Mouse (Mus musculus) hindbrain, postnatal 0 days (tissue): ENCODE results near the gene Spata2l. TPM values are rescaled to one million over a fixed set of nuclear protein-coding genes. Genes with fewer than 3 reads are reported as not detected.

Experiments used
- ATAC-seq: fragments of 200-750 bp; cut with Nextera tagmentation; 2 replicates; pipeline ENCODE4 v1.8.0; 2017; ENCODE audit warnings: mild to moderate bottlenecking, moderate TSS enrichment, moderate library complexity
- DNase-seq: peaks from one replicate; pipeline ENCODE4 v3.0.0-alpha.2; 2015; ENCODE audit warnings: low spot score
- H3K27ac ChIP-seq: fragments of 300-500 bp; sonication (generic); 2 replicates; pipeline ENCODE4 v1.5.1; 2014; ENCODE audit warnings: mild to moderate bottlenecking
- H3K27me3 ChIP-seq: fragments of 300-500 bp; sonication (generic); 2 replicates; pipeline ENCODE4 v1.6.1; 2014; ENCODE audit warnings: low read length, mixed read lengths; ENCODE audit not compliant: insufficient read depth
- H3K36me3 ChIP-seq: fragments of 300-500 bp; sonication (generic); 2 replicates; pipeline ENCODE4 v1.6.1; 2014; ENCODE audit warnings: low read length, mixed read lengths; ENCODE audit not compliant: insufficient read depth
- H3K4me1 ChIP-seq: fragments of 300-500 bp; sonication (generic); 2 replicates; pipeline ENCODE4 v1.6.1; 2014; ENCODE audit warnings: antibody characterized with exemption, low read length, mixed read lengths; ENCODE audit not compliant: insufficient read depth
- H3K4me2 ChIP-seq: fragments of 300-500 bp; sonication (generic); 2 replicates; pipeline ENCODE4 v1.6.1; 2014; ENCODE audit warnings: low read depth, mild to moderate bottlenecking, low read length, moderate library complexity, mixed read lengths
- H3K4me3 ChIP-seq: fragments of 300-500 bp; sonication (generic); 2 replicates; pipeline ENCODE4 v1.5.1; 2014; ENCODE audit warnings: low read length
- H3K9ac ChIP-seq: fragments of 300-500 bp; sonication (generic); replicated peaks from 2 replicates; pipeline ENCODE4 v1.6.1; 2014; ENCODE audit warnings: mild to moderate bottlenecking, low read length, moderate library complexity, mixed read lengths
- H3K9me3 ChIP-seq: fragments of 300-500 bp; sonication (generic); 2 replicates; pipeline ENCODE4 v1.6.1; 2016; ENCODE audit warnings: low read length, mixed read lengths
- CTCF ChIP-seq: IDR thresholded peaks from 2 replicates; pipeline ENCODE4 v1.5.1; 2016; ENCODE audit warnings: antibody characterized with exemption, control low read depth, low read depth
- WGBS: fragments of 180-500 bp; shearing (Covaris S2); extraction: QIAGEN DNeasy Blood & Tissue Kit; methylation state at CpG from one replicate; pipeline ENCODE4 v1.1.7; 2014; 5-methylcytosine and 5-hydroxymethylcytosine counted together
- polyA plus RNA-seq: library from polyadenylated mRNA; unstranded; fragments of >200 nt; fragmentation: Nextera tagmentation; extraction: Ambion mirVana; gene quantifications from 2 replicates; pipeline ENCODE4 v1.2.1, GENCODE M21; 2015
- total RNA-seq: library from RNA; depleted of rRNA; stranded (reverse); fragments of >200 nt; gene quantifications from 2 replicates; pipeline ENCODE4 v1.2.3, GENCODE M21; 2014

Gene Spata2l
- total and polyA plus RNA-seq, 2 experiments from 2014 or later, result 15.8 to 19.4 TPM

GRCm38 (mm10) chr8:123257114-123257513 is 21.1 kb upstream of the Spata2l start:
- peaks cover 40% of the 10 kb centered on the region for H3K36me3 ChIP-seq

GRCm38 (mm10) chr8:123255170-123255569 is 19.1 kb upstream of the Spata2l start:
- H3K27ac ChIP-seq, result no peak overlapping the region
- 70% methylated on average over 6 of the region's 6 CpGs for WGBS

More at GRCm38 (mm10) chr8:123257114-123257513, 21.1 kb upstream of the Spata2l start:
- Histone ChIP-seq H3K27me3 (no peaks in the 10 kb centered on the region), H3K27ac (peak overlapping the region; percentile 62; the same call in 1 of the 2 replicates), H3K4me1 (peaks cover 17% of the 10 kb centered on the region), H3K9me3 (no peaks in the 10 kb centered on the region), H3K9ac (no peak overlapping the region), H3K4me3 (no peak overlapping the region), H3K4me2 (no peak overlapping the region)
- WGBS, result 52% methylated on average over 3 of the region's 3 CpGs
- peak; percentile 27; the same call in 1 of the 2 replicates for ATAC-seq
- no peak for TF ChIP-seq CTCF
- DNase-seq, result peak; percentile 9

GRCm38 (mm10) chr8:123254099-123254885 is 18.3 kb upstream of the Spata2l start, which contains the start of the genes Zfp276 and Vps9d1:
Gene Zfp276, plus strand, starts transcription at chr8:123254195.
Gene Vps9d1, minus strand, starts transcription at chr8:123254348.
- Histone ChIP-seq H3K9me3 (no peaks in the 10 kb centered on the region), H3K4me3 (peak within 1 kb of the TSS; percentile 98), H3K27me3 (no peaks in the 10 kb centered on the region), H3K4me2 (peak within 1 kb of the TSS; percentile 96), H3K27ac (peak within 1 kb of the TSS; percentile 94), H3K9ac (peak within 1 kb of the TSS; percentile 92), H3K4me1 (peaks cover 17% of the 10 kb centered on the region), H3K36me3 (peaks cover 47% of the 10 kb centered on the region)
- DNase-seq, result peak; percentile 92
- no peak for TF ChIP-seq CTCF
- under 1% methylated on average over 92 of the region's 99 CpGs for WGBS
- peak; percentile 94 for ATAC-seq

More at GRCm38 (mm10) chr8:123255170-123255569, 19.1 kb upstream of the Spata2l start:
- ATAC-seq (no peak), DNase-seq (peak; percentile 17)
- peak; percentile 57 for TF ChIP-seq CTCF
- Histone ChIP-seq H3K36me3 (peaks cover 49% of the 10 kb centered on the region), H3K9ac (peak overlapping the region; percentile 92), H3K27me3 (no peaks in the 10 kb centered on the region), H3K9me3 (no peaks in the 10 kb centered on the region), H3K4me2 (peak overlapping the region; percentile 96), H3K4me1 (peaks cover 17% of the 10 kb centered on the region), H3K4me3 (peak overlapping the region; percentile 98)

- Histone ChIP-seq H3K9me3 (no peaks in the 10 kb centered on the region), H3K4me2 (peak overlapping the region; percentile 96), H3K36me3 (peaks cover 48% of the 10 kb centered on the region), H3K27me3 (no peaks in the 10 kb centered on the region), H3K4me3 (peak overlapping the region; percentile 98), H3K4me1 (peaks cover 17% of the 10 kb centered on the region), H3K9ac (peak overlapping the region; percentile 92), H3K27ac (peak overlapping the region; percentile 94)
- ATAC-seq (no peak), DNase-seq (peak; percentile 61)
- under 1% methylated on average over 30 of the region's 40 CpGs for WGBS
- TF ChIP-seq CTCF, result no peak
Measured at GRCm38 (mm10) chr8:123253451-123254098, 17.5 kb upstream of the Spata2l start.

- peaks cover 49% of the 10 kb centered on the region for H3K36me3 ChIP-seq
- 54% methylated on average over 4 of the region's 4 CpGs for WGBS
Measured at GRCm38 (mm10) chr8:123252925-123253324, 16.9 kb upstream of the Spata2l start.

GRCm38 (mm10) chr8:123250940-123251339 is 14.9 kb upstream of the Spata2l start:
- Histone ChIP-seq H3K27ac (no peak overlapping the region), H3K4me2 (no peak overlapping the region), H3K4me1 (peaks cover 17% of the 10 kb centered on the region), H3K9me3 (no peaks in the 10 kb centered on the region), H3K27me3 (no peaks in the 10 kb centered on the region), H3K36me3 (peaks cover 50% of the 10 kb centered on the region), H3K4me3 (no peak overlapping the region), H3K9ac (no peak overlapping the region)
- DNase-seq (no peak), ATAC-seq (no peak)
- no peak for TF ChIP-seq CTCF
- WGBS, result 93% methylated on average over 5 of the region's 5 CpGs

More at GRCm38 (mm10) chr8:123252925-123253324, 16.9 kb upstream of the Spata2l start:
- TF ChIP-seq CTCF, result no peak
- Histone ChIP-seq H3K4me1 (peaks cover 17% of the 10 kb centered on the region), H3K4me3 (peak overlapping the region; percentile 98), H3K9me3 (no peaks in the 10 kb centered on the region), H3K27ac (peak overlapping the region; percentile 94; the same call in 1 of the 2 replicates), H3K27me3 (no peaks in the 10 kb centered on the region), H3K4me2 (peak overlapping the region; percentile 96), H3K9ac (peak overlapping the region; percentile 92; the same call in 1 of the 2 replicates)
- no peak for ATAC-seq
- DNase-seq, result no peak
